Mouse (Mus musculus) adrenal gland, adult 18-20 months (tissue): ENCODE measurements around the gene Prkcq. TPM values are rescaled to one million over a fixed set of nuclear protein-coding genes. Genes with fewer than 3 reads are reported as not detected.
"Not testable (repeated sequence)": the region's sequence is repeated elsewhere in the genome, so short reads cannot be mapped to it uniquely, and the experiment has no call there.

Experiments
- DNase-seq, 2 experiments: peaks; one replicate each; pipeline ENCODE4 v3.0.0; 2021 to 2022; ENCODE audit warnings: low spot score in 2 of 2
- total RNA-seq, 2 experiments: library from RNA; stranded (reverse); gene quantifications; 1 replicate in 1 of 2; 2 replicates in 1 of 2; pipeline ENCODE4 v1.2.3; 2021

The Prkcq gene
- total RNA-seq, 2 experiments from 2014 or later: 1.1 to 1.8 TPM

GRCm38 (mm10) chr2:11288531-11288846 is 116.6 kb downstream of the Prkcq start:
- DNase-seq: peak; percentile 79 to 81

- DNase-seq: no peak
These were observed 119.0 kb downstream of the Prkcq start for GRCm38 (mm10) chr2:11290931-11291330.

- DNase-seq: no peak
These were observed 119.9 kb downstream of the Prkcq start for GRCm38 (mm10) chr2:11291570-11292405.

- no peak for DNase-seq
These were observed 121.2 kb downstream of the Prkcq start for GRCm38 (mm10) chr2:11293144-11293543.

DNA sequence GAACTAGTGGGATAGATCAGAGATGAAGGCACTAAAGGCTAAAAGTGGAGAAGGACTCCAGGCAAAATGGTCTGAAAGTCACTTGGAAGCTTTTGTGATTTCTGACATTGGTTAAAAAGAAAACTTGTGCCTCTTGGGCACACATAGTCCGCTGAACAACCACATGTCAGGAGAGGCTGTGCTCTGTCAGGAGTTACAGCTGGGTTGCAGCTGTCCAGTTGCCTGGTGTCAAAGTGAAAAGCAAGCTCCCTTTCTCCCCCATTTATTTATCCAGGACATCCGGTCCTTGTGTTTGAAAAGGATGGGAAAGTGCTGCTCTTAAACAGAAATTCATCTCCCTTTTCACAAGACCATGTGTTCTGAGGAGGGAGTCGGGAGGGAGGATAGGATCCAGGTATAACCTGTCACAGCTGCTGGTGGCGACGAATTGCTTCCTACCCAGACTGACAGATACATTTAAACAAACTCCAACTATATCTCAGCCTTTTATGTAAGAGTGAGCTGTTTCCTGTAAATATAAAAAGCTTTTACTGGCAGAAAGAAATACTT is 122.8 kb downstream of the Prkcq start:
- no peak for DNase-seq

GRCm38 (mm10) chr2:11298811-11299210 is 126.9 kb downstream of the Prkcq start:
- no peak for DNase-seq

- DNase-seq: no peak
These were observed 127.5 kb downstream of the Prkcq start for GRCm38 (mm10) chr2:11299366-11299765.

DNA sequence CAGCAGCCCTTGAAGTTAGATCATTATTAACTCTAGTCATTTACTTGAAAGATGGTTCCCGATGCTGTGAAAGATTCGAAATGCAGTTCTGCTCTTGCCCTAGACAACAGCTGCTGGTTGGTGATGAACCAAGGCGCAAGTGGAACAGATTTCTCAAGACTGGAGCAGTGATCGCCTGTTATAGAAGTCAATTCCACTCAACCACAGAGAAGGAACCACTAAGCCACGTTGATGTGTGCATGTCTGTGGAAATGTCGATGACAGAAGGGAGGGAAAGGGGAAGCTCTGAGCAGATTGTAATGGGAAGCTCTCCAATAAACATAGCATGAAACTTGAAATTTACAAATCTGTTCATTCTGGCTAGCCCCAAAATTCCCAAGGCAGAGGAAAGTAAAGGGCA is 128.5 kb downstream of the Prkcq start:
- DNase-seq: no peak

DNA sequence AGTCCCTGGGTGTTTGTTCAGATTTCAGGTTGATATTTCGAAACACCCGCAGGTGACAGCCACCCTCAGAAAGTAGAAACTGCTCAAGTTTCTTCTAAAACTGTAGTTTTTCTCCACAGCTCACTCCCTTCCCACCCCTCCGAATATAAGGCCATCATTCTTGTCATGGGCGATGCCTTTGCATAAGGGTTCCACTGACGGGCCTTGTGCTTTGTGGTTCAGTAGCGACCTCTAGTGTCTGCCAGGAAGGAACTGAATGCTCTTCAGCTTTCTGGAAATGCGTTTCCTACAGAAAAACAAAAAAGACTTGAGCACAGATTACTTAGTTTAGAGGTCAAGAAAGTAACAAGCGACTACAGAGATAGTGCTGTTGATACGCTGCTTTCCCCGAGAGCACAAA is 148.3 kb downstream of the Prkcq start:
- peak in 1 of 2 experiments; percentile 11 for DNase-seq

DNA sequence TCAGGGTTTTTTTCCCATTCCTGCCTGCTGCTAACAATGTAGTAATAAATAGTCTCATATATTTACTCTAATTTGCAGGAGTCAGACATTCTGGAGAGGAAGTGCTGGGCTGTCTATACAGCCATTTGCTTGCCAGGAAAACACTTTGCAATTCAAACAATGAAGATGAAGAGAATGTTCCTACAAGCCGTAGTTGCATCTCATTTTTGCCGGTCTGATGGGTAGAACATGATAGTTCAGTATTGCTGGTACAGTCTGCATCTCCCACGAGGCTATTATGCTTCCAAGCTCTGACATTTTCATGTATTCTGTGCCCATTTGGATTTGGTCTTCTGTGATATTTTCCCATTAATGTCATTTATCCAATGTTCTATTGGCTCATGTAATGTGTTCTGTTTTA is 150.5 kb downstream of the Prkcq start:
- no peak for DNase-seq

GRCm38 (mm10) chr2:11327280-11327679 is 155.4 kb downstream of the Prkcq start:
- no peak for DNase-seq

DNA sequence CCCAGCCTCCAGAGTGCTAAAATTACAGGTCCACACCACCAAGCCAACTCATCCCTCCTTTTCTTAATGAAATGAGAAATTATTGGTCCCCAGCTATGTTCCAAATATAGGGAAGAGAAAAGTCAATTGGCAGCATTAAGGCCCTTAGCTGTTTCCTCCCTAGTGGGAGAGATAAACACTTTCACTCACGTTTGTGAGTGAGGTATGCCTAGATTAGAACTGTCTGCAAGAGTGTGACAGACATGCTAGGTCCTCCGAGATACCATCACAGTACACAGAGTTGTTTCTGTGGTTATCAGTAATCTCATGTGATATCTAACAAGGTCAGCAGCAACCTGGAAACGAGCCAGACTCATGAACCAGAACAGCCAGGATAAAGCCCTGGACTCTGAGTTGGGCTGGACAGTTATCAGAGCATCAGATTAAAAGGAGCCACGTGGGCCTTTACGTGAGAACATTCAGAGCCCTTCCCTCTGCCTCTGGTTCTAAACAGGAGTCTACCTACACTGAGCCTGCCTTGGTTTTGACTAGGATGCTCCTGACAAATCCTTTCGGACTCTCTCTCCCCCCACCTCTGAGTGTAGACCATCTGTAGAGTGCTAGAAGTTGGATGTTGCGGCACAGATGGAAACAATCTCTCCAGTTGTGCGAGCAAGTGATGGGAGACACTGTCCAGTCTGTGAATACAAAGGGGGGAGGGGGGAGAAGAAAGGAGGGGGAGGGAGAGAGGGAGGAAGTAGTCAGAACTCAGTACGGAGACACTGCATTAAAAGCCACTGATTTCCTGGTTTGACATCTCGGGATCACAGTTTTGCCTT is 157.7 kb downstream of the Prkcq start:
- peak in 1 of 2 experiments; percentile 9 for DNase-seq

- peak; percentile 52 to 60 for DNase-seq
These were observed 159.9 kb downstream of the Prkcq start for GRCm38 (mm10) chr2:11331528-11332446.

DNA sequence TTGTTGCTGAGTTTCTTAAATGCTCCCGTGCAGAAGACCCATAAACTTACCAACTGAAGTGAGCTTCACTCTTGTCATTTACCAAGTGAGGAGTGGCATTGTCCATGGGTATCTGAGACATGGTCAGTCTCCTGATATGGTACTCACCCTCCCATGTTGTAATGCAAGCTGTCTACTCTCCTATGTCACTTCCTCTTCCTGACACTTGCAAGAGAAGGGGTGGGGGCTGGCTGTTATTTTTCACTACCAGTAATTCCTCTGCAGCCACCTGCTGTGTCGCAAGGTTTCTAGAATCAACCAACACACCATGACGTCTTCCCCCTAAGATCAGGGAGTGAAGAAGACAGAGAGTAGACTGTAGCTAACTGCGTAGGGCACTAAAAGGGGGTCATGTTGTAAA is 160.6 kb downstream of the Prkcq start:
- no peak for DNase-seq

DNA sequence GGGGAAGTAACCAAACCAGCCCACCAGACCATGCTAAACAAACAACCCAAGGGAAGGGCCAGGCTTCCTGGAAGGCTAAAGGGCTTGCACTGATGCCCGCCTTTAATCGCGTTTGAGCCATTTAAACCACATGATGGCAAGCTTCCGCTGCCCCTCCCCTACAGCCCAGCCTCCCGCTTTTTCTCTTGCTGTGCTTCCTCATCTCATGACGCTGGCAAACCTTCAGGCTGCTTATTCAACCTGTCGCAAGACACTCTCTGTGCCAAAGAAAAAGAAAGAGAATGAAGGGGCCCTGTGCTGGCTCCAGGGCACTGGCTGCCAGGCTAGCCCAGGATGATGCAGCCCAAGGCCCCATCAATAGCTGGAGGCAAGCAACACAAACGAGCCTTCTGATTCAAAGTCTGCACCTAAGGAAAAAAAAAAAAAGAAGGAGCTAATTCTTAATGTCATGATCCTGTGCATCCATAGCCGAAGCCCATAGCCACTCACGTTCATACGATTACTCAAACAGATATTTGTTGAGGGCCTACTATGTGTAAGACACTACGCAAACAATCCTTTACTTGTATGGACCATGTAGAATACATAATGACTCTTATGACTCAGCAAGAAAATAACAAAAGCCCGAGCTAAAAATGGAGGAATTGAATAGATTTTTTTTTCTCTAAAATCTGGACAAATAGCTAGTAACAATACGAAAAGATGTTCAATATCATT is 161.6 kb downstream of the Prkcq start:
- no peak for DNase-seq

- DNase-seq: no peak
These were observed 164.4 kb downstream of the Prkcq start for GRCm38 (mm10) chr2:11336320-11336719.

GRCm38 (mm10) chr2:11338931-11339839 is 167.3 kb downstream of the Prkcq start:
- no peak for DNase-seq

- no peak for DNase-seq
These were observed 172.8 kb downstream of the Prkcq start for GRCm38 (mm10) chr2:11344691-11345090.

DNA sequence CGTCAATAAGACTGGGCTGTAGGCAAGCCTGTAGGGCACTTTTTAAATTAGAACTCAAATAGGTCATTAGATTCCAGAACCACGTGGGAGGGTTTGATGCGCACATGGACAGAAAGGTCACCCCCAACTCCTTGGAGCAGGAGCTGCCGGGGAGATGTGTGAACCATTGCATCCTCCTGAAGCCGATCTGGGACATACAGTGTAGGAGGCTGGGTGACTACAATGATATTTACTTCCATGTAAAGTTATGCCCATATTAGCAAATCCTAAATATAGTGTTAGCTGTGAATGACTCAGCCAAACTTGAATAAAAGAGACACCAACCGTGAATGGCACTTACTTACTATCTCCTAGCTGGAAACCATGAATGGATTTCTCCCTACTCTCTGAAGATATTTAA is 174.5 kb downstream of the Prkcq start:
- DNase-seq: not testable (repeated sequence)
